Mouse (Mus musculus): Measurements from ENCODE around the gene Hesx1.

- no peak for TF ChIP-seq CTCF (IDR thresholded peaks at IDR 0.05; ENCODE audit: low read depth, low read length)
- TF ChIP-seq TAL1 (conservative IDR thresholded peaks at IDR 0.05; ENCODE audit: low read depth, low read length): no peak
- no peak for TF ChIP-seq POLR2AphosphoS5 (IDR thresholded peaks at IDR 0.05; ENCODE audit: insufficient replicate concordance, low read depth, low read length)
- TF ChIP-seq GATA2 (IDR thresholded peaks at IDR 0.05; ENCODE audit: borderline replicate concordance, low read depth, low read length): no peak
- TF ChIP-seq GATA1 (IDR thresholded peaks at IDR 0.05; ENCODE audit: borderline replicate concordance, low read length): no peak
These were observed 46.2 kb downstream of the Hesx1 start for GRCm38 (mm10) chr14:27040451-27040850.
